Mouse (Mus musculus) stomach, embryonic 14.5 days (tissue): ENCODE results near the gene Cox10. TPM values are rescaled to one million over a fixed set of nuclear protein-coding genes. Genes with fewer than 3 reads are reported as not detected.
A peak's percentile ranks its signal among the peaks of the same experiment; 100 is the strongest.
"Not testable (repeated sequence)": the region's sequence is repeated elsewhere in the genome, so short reads cannot be mapped to it uniquely, and the experiment has no call there.

ENCODE experiments used
- ATAC-seq: fragments of 200-750 bp; cut with Nextera tagmentation; 2 replicates; pipeline ENCODE4 v1.8.0; 2017; ENCODE audit warnings: low read depth, moderate TSS enrichment; ENCODE audit not compliant: insufficient number of reproducible peaks, insufficient read depth, low FRiP score
- H3K27ac ChIP-seq: fragments of 300-500 bp; sonication (generic); 2 replicates; pipeline ENCODE4 v1.5.1; 2014; ENCODE audit warnings: mild to moderate bottlenecking, low read length, moderate library complexity, mixed read lengths
- H3K27me3 ChIP-seq: fragments of 300-500 bp; sonication (generic); 2 replicates; pipeline ENCODE4 v1.6.1; 2014; ENCODE audit warnings: low read length, control low read depth, mixed read lengths; ENCODE audit not compliant: control insufficient read depth, insufficient read depth
- H3K36me3 ChIP-seq: fragments of 300-500 bp; sonication (generic); 2 replicates; pipeline ENCODE4 v1.6.1; 2014; ENCODE audit warnings: mild to moderate bottlenecking, control low read depth, low read length, moderate library complexity, mixed read lengths; ENCODE audit not compliant: control insufficient read depth, insufficient read depth
- H3K4me1 ChIP-seq: fragments of 300-500 bp; sonication (generic); 2 replicates; pipeline ENCODE4 v1.6.1; 2014; ENCODE audit warnings: low read length, control low read depth, mixed read lengths; ENCODE audit not compliant: control insufficient read depth, insufficient read depth
- H3K4me2 ChIP-seq: fragments of 300-500 bp; sonication (generic); replicated peaks from 2 replicates; pipeline ENCODE4 v1.6.1; 2014; ENCODE audit warnings: low read depth, low read length, control low read depth
- H3K4me3 ChIP-seq: fragments of 300-500 bp; sonication (generic); 2 replicates; pipeline ENCODE4 v1.5.1; 2014; ENCODE audit warnings: low read depth, low read length, control low read depth
- H3K9ac ChIP-seq: fragments of 300-500 bp; sonication (generic); replicated peaks from 2 replicates; pipeline ENCODE4 v1.6.1; 2014; ENCODE audit warnings: low read depth, mild to moderate bottlenecking, control low read depth, low read length, moderate library complexity, mixed read lengths
- H3K9me3 ChIP-seq: fragments of 300-500 bp; sonication (generic); 2 replicates; pipeline ENCODE4 v1.6.1; 2016; ENCODE audit warnings: low read depth, low read length, control low read depth; ENCODE audit not compliant: control insufficient read depth
- WGBS: fragments of 180-500 bp; shearing (Covaris S2); extraction: QIAGEN DNeasy Blood & Tissue Kit; methylation state at CpG from one replicate; pipeline ENCODE4 v1.1.7; 2014; 5-methylcytosine and 5-hydroxymethylcytosine counted together
- polyA plus RNA-seq: library from polyadenylated mRNA; unstranded; fragments of >200 nt; fragmentation: Nextera tagmentation; extraction: Ambion mirVana; gene quantifications from 2 replicates; pipeline ENCODE4 v1.2.1, GENCODE M21; 2014

Gene Cox10
- 25.1 and 26.8 TPM in 2 replicates for polyA plus RNA-seq

DNA sequence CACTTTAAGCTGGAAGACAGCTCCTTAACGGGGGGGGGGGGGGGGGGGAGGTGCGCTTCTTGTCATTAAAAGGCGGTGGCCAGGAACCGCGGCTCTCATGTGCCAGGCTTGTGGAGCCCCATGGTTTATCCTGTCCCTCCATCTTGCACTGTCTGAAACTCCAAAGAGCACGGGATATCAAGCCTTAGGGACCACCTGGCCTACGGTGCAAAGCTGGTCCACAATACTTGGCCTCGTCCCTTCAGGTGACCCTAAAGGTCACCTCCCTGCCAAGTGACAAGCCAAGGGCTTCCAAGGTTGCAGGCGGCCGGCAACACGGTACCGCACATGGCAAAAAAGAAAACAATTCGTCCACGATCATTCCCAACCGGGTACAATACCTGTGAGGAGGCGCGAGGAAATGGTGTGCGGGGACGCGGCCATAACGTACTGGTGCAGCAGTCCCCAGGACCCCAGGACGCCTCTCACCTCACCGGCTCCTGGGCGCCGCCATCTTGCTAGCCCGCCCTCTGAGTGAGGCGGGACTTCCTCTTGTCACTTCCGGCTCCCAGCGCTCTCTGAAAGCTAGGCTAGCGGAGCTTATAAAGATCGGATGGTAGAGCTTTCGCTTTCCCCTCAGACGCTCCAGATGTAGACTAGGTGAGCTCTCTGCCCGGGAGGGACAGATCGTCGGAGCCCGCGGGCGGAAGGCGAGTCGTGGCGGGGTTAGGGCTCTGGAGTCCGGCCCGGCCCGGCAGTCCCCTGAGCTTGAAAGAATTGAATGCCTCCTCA lies at the start of gene Cox10:
Gene Cox10, minus strand, starts transcription at position 513 of the 771 bp plus-strand sequence.
- ATAC-seq = peak; percentile 88
- H3K9ac ChIP-seq = peak within 1 kb of the TSS; percentile 80
- H3K4me3 ChIP-seq = peak within 1 kb of the TSS; percentile 85
- under 1% methylated on average over 45 of the region's 45 CpGs for WGBS
- H3K36me3 ChIP-seq = no peaks in the 10 kb centered on the region
- peak within 1 kb of the TSS; percentile 67 for H3K4me2 ChIP-seq
- H3K27ac ChIP-seq = peak within 1 kb of the TSS; percentile 92
- H3K27me3 ChIP-seq = no peaks in the 10 kb centered on the region
- 0 out of 2 replicates have a peak, but pooled peaks cover 10% of the 10 kb centered on the region for H3K4me1 ChIP-seq
- H3K9me3 ChIP-seq = no peaks in the 10 kb centered on the region

DNA sequence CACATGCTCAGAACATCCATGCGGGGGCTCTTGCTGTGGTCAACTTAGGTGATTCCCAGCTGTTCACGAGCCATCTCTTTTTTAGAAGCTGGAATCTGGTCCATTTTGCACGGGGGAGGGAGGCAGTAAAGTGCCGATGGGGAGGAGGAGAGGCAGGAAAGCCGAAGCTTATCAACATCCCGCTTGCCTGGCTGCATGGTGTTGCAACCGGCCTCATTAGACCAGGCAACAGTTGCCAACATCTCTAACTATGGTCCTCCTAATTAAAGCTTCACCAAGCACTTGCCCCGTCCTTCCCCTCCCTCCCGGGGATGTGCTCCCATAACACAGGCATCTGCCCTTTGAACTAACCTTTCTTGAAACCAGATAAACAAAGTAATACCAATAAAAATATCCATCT lies 48.7 kb upstream of the Cox10 start:
- Histone ChIP-seq H3K4me2 (no peak overlapping the region), H3K27me3 (no peaks in the 10 kb centered on the region), H3K9me3 (no peaks in the 10 kb centered on the region), H3K36me3 (no peaks in the 10 kb centered on the region), H3K27ac (no peak overlapping the region), H3K9ac (no peak overlapping the region), H3K4me3 (no peak overlapping the region), H3K4me1 (peaks cover 7% of the 10 kb centered on the region)
- 43% methylated on average over 9 of the region's 9 CpGs for WGBS
- ATAC-seq = no peak

DNA sequence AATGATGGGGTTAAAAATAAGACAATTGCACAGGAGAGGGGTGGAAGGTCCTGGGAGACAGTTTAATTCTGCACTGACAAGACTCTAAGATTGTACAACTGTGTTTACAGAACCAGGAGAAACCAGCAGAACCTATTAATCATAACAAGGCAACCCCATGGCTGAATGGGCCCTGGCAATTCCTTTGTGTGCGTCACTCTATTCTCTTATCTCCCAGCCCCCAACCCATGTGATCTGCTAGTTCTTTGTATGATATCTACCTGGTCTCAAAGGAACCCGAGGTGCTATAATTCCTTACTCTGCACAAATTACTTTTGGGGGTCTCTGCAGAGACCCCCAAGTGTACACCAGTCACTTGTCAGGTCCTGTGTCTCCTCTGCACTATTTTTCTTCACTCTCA lies 46.2 kb upstream of the Cox10 start:
- WGBS = 41% methylated on average over 2 of the region's 2 CpGs
- H3K36me3 ChIP-seq = no peaks in the 10 kb centered on the region

DNA sequence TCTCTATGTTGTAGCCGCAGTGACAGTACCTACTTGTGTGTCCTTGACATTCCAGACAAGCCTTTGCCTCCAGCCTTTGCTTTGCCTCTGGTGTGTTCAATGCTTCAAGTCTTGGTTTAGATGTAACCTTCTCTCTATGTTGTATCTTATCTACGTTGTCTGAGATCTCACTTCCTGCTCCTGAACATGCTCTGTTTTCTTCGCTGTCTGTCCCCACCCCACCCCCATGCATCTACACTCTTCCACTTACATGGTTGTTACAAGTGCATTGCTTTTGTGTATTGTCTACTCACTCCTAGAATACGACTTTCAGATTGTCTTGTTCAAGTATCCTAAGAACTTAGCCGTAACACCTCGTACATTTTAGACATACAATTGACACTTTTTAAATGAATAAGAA lies 43.9 kb upstream of the Cox10 start:
- H3K27me3 ChIP-seq, H3K4me1 ChIP-seq, H3K9ac ChIP-seq, ATAC-seq, H3K27ac ChIP-seq, H3K4me2 ChIP-seq, H3K36me3 ChIP-seq, H3K4me3 ChIP-seq, H3K9me3 ChIP-seq: not testable (repeated sequence)
- 87% methylated on average over 6 of the region's 6 CpGs for WGBS

More for the DNA sequence above, 46.2 kb upstream of the Cox10 start:
- no peak overlapping the region for H3K4me2 ChIP-seq
- no peak overlapping the region for H3K4me3 ChIP-seq
- no peak for ATAC-seq
- H3K4me1 ChIP-seq = peaks cover 7% of the 10 kb centered on the region
- no peak overlapping the region for H3K27ac ChIP-seq
- no peaks in the 10 kb centered on the region for H3K9me3 ChIP-seq
- H3K9ac ChIP-seq = no peak overlapping the region
- H3K27me3 ChIP-seq = no peaks in the 10 kb centered on the region

DNA sequence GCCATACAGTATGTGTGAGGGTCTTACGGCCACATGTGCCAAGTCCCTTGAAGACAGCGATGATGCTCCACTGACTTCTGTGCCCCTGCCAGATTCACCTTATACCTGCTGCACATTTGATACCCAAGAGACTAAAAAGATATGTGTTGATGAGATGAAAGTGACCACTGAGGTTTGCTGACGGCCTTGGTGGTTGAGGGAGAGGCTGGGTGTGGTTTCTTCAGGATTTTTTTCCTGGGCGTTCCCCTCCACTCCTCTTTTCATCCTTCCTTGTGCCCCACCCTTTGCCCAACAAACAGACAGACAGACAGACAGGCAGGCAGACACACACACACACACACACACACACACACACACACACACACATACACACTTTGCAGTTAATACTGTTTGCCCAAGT lies 37.4 kb upstream of the Cox10 start:
- no peaks in the 10 kb centered on the region for H3K36me3 ChIP-seq
- ATAC-seq = no peak
- no peaks in the 10 kb centered on the region for H3K4me1 ChIP-seq
- H3K9ac ChIP-seq = no peak overlapping the region
- no peaks in the 10 kb centered on the region for H3K27me3 ChIP-seq
- H3K9me3 ChIP-seq = no peaks in the 10 kb centered on the region
- no peak overlapping the region for H3K4me2 ChIP-seq
- no peak overlapping the region for H3K4me3 ChIP-seq
- WGBS = 73% methylated on average over 4 of the region's 4 CpGs
- no peak overlapping the region for H3K27ac ChIP-seq

DNA sequence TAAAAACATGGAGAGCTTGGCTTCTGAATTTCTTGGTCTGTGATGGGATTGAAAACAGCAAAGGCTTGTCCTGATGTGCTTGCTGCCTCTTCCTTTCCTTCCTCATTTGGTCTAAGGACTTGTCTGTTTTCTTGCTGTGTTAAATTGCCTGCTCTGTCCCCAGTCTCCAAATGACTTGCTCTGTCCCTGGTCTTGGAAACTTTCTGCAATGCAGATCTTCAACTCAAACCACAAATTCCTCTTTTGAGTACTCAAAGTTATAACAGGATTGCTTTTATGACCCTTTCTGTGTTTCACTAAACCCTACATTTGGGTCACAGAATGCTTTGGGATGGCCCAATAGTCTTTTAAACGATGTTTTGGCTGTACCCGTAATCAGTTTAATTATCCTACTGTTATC lies 36.6 kb upstream of the Cox10 start:
- H3K4me2 ChIP-seq = no peak overlapping the region
- no peak overlapping the region for H3K27ac ChIP-seq
- H3K4me3 ChIP-seq = no peak overlapping the region
- no peaks in the 10 kb centered on the region for H3K4me1 ChIP-seq
- 82% methylated on average over 2 of the region's 2 CpGs for WGBS
- no peaks in the 10 kb centered on the region for H3K9me3 ChIP-seq
- H3K9ac ChIP-seq = no peak overlapping the region
- ATAC-seq = no peak
- H3K36me3 ChIP-seq = no peaks in the 10 kb centered on the region
- no peaks in the 10 kb centered on the region for H3K27me3 ChIP-seq

DNA sequence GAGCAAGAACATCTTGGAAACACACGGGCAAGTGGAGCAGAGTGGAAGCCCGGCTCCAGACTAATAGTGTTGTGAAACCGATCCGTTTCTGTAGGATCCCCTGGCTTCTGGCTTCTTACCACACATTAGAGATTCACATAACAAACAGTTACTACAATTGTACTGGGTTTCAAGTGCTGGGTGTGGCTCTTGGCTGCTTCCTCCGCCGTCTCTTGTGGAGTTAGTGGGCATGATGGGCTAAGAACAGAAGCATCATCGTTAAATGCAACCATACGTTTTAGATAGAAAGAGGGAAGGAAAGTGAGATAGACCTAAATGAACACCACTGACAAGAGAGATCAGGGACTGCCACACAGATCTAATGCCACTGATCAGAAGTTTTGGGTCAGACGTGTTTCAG lies 35.8 kb upstream of the Cox10 start:
- ATAC-seq = no peak
- WGBS = 71% methylated on average over 9 of the region's 9 CpGs
- no peaks in the 10 kb centered on the region for H3K9me3 ChIP-seq
- H3K27me3 ChIP-seq = no peaks in the 10 kb centered on the region
- H3K27ac ChIP-seq = no peak overlapping the region
- no peaks in the 10 kb centered on the region for H3K36me3 ChIP-seq
- no peak overlapping the region for H3K4me3 ChIP-seq
- H3K4me2 ChIP-seq = no peak overlapping the region
- no peak overlapping the region for H3K9ac ChIP-seq
- no peaks in the 10 kb centered on the region for H3K4me1 ChIP-seq

DNA sequence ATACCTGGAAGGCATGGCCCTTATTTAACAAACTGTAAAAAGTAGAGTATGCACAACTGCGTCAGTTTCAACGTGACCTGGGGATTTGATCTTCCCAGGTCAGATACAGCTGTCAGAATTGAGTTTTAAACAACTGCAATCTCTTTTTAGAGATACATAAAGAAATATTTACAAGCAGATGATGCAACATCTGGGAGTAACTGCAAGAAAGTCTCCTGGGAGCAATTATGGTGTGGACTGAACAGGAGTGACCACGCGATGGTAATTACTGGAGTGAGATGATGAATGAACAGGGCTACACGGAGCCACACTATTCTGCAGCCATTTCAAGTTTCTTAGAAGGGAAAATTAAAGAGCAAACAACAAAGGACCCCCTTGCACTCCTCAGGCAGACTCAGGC lies 20.8 kb upstream of the Cox10 start:
- Histone ChIP-seq H3K4me3 (no peak overlapping the region), H3K9me3 (no peaks in the 10 kb centered on the region), H3K4me1 (no peaks in the 10 kb centered on the region), H3K36me3 (no peaks in the 10 kb centered on the region), H3K27ac (no peak overlapping the region), H3K9ac (no peak overlapping the region), H3K27me3 (no peaks in the 10 kb centered on the region), H3K4me2 (no peak overlapping the region)
- 85% methylated on average over 5 of the region's 5 CpGs for WGBS
- ATAC-seq = no peak

DNA sequence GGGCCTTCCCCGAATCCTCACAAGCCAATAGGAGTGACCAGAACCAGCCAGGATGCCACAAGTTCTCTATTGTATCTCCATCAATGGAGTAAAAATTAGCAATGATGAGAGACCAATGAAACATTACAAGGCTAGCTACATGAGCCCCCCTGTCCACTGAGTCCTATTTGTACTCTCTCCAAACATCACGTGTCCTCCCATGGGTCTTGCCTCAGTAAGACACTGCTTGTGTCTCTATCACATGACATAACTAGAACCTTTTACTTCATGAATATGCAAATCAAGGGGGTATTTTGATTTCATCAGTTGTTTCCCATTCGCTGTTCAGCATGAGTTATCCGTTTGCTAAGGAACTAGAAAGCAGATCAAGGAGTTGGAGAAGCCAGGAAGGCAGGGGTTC lies 13.8 kb upstream of the Cox10 start:
- Histone ChIP-seq H3K27ac (no peak overlapping the region), H3K27me3 (no peaks in the 10 kb centered on the region), H3K9ac (no peak overlapping the region), H3K36me3 (no peaks in the 10 kb centered on the region), H3K4me2 (no peak overlapping the region), H3K4me1 (no peaks in the 10 kb centered on the region), H3K4me3 (no peak overlapping the region), H3K9me3 (no peaks in the 10 kb centered on the region)
- ATAC-seq = no peak
- 94% methylated on average over 4 of the region's 4 CpGs for WGBS
